Mouse (Mus musculus): ENCODE data around the gene Aff3. TPM values are rescaled to one million over a fixed set of nuclear protein-coding genes. Genes with fewer than 3 reads are reported as not detected.

The Aff3 gene
- total RNA-seq, 2 experiments from 2014 or later: 4.0 to 9.6 TPM

DNA sequence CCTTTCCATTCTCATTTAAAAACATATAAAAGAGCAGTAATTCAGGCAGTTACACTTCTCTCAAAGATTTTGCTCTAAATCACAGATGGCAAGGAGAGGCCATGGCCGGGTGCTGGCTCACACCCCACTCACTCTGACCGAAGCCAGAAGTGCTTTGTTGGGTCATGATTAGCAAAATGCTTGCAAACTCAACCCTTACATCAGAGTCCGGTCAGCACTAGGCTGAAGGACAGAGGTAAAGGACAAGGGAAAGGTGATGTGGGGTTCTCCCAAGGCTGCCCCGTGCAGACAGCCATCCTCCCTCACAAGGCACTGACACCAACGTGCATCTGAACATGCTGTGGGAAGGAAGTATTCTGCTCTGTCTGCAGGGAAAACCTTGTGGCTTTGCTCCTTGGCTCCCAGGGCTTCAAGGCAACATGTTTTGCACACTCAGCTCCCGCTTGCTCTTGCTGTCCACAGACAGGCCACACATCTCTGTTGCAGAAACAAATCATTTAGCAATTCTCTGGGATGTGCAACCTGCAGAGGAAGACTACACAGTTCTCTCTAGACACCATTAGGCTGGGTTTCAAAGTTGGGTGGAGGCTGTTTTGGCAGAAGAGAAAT is 296.6 kb downstream of the Aff3 start:
- no peak for ATAC-seq (replicated peaks; ENCODE audit: low FRiP score, poor library complexity, severe bottlenecking)

DNA sequence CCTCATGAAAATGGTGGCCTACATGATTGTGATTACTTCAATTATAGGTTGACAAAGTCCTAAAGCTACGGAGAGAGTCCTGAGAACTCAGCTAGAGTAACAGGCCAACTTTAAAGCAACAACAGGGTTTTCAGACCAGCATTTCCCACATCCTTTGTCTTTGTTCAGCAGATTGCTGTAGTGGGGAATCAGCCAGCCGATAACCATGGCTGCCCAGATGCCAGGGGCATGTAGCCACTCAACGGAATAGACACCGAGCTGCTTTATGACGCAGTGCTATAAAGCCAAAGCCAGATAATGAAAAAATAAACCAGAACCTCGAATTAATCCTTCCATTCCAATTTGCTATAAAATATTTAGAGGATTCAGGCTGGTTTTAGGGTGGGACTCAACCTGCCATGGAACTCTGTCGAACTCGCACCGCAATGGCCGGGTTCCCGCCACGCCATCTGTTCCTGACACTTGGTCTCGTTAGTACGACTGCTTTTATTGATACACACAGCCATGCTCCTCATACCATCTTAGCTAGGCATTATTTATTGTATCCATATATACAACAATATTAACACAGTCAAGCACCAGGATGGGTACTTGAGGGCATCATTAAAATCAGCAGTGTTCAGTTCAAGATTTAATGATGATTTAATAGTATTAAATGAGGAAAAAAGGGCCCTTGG is 297.2 kb downstream of the Aff3 start:
- no peak for ATAC-seq (replicated peaks; ENCODE audit: low FRiP score, poor library complexity, severe bottlenecking)

DNA sequence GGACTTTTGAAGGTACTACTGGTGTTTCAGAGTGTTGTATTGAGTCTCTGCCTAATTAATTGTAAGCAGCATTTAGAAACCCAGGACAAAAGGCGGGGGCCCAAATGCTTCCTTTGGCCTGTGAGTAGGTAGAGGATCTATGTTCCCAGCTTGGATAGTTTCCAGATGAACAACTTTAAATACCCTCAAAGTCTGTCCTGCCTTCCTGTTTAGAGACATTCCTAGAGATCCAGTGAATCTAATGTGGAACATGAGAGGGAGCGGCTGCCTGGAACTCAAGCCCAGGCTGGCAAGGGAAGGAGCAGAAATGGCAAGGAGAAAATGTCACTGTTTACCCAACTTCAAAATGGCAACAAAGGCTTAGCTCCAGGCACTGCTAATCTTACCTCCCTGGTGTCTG is 300.9 kb downstream of the Aff3 start:
- no peak for ATAC-seq (replicated peaks; ENCODE audit: low FRiP score, poor library complexity, severe bottlenecking)

- no peak for ATAC-seq (replicated peaks; ENCODE audit: low FRiP score, poor library complexity, severe bottlenecking)
Measured at GRCm38 (mm10) chr1:38362275-38362674, 302.5 kb downstream of the Aff3 start.

GRCm38 (mm10) chr1:38358797-38359349 is 305.9 kb downstream of the Aff3 start:
- no peak for ATAC-seq (replicated peaks; ENCODE audit: low FRiP score, poor library complexity, severe bottlenecking)

DNA sequence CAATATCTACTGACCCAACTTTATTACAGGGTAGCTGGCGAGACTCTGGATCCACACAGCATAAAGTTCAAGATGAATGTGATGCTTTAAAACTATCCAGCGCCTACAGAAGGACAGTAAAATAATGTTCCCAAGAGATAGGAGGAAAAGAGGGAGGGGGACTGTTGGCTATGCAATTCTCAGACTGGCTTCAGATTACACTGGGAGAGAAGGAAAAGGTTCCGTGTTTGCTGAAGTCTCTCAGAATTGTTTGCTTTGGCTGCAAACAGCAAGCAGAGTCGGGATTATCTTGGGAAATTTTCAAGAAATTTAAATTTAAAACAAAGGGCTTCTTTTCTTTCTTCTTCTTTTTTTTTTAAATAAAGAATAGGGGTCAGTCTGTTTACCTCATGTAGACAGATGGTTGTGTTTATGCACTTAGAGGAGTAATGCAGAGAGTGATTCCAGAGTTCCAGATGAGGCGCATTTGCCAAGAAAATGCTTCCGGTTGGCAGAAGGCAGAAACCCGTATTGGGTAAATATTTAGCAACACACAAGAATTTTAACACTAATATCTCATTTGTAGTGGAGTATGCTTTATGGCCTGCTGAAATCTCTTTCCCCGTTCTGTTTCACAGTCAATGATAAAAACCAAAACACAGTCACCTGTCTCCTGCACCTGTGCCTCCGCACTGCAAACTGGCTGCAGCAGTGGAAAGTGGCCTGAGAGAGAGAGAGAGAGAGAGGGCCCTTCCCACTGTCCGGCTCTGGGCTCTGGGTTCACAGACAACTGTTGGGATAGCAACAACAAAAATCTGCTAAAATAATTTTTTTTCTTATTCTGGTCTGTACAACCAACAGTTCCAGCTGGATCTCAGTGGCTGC is 306.6 kb downstream of the Aff3 start:
- ATAC-seq (replicated peaks; ENCODE audit: low FRiP score, poor library complexity, severe bottlenecking): no peak

- ATAC-seq (replicated peaks; ENCODE audit: low FRiP score, poor library complexity, severe bottlenecking): no peak
Measured at GRCm38 (mm10) chr1:38354585-38354984, 310.2 kb downstream of the Aff3 start.

GRCm38 (mm10) chr1:38347346-38347745 is 317.4 kb downstream of the Aff3 start:
- no peak for ATAC-seq (replicated peaks; ENCODE audit: low FRiP score, poor library complexity, severe bottlenecking)

DNA sequence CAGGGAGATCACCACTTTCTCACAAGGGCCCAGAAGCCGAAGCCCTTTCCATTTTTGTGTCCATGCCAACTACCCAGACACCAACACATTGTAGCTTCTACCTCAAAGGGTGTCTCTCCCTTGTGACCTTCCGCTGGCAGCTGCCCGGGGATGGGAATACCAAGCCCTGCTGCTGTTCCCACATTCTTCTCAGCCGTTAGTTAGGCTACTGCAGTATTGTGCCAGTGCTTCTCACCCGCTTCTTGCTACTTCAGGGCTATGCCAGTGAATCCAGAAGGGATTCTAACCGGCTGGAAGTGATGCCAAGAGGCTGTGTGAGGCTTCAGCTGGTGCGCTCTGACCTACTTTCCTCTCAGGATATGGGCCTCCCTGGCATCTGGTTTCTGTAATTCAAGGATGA is 330.5 kb downstream of the Aff3 start:
- ATAC-seq (replicated peaks; ENCODE audit: low FRiP score, poor library complexity, severe bottlenecking): no peak

- no peak for ATAC-seq (replicated peaks; ENCODE audit: low FRiP score, poor library complexity, severe bottlenecking)
Measured at GRCm38 (mm10) chr1:38332919-38333318, 331.8 kb downstream of the Aff3 start.

DNA sequence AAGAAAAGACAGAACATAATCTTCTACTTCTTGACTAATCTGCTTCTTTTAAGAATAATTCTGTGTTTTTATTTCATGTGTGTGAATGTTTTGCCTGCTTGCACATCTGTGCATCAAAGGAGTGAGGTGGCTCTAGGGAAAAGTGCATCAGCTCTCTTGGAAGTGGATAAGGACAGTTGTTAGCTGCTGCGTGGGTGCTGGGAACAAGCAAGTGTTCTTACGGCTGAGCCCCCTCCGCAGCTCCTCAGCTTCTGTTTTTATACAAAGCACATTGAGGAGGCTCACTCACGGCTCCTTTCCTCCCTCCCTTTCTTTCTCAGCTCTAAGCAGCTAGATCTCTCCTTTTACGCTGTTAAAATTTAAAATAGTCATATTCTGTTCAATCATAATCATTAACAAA is 340.5 kb downstream of the Aff3 start:
- ATAC-seq (replicated peaks; ENCODE audit: low FRiP score, poor library complexity, severe bottlenecking): no peak

- no peak for ATAC-seq (replicated peaks; ENCODE audit: low FRiP score, poor library complexity, severe bottlenecking)
Measured at GRCm38 (mm10) chr1:38321861-38322260, 342.9 kb downstream of the Aff3 start.

GRCm38 (mm10) chr1:38320971-38321305 is 343.8 kb downstream of the Aff3 start:
- no peak for ATAC-seq (replicated peaks; ENCODE audit: low FRiP score, poor library complexity, severe bottlenecking)

DNA sequence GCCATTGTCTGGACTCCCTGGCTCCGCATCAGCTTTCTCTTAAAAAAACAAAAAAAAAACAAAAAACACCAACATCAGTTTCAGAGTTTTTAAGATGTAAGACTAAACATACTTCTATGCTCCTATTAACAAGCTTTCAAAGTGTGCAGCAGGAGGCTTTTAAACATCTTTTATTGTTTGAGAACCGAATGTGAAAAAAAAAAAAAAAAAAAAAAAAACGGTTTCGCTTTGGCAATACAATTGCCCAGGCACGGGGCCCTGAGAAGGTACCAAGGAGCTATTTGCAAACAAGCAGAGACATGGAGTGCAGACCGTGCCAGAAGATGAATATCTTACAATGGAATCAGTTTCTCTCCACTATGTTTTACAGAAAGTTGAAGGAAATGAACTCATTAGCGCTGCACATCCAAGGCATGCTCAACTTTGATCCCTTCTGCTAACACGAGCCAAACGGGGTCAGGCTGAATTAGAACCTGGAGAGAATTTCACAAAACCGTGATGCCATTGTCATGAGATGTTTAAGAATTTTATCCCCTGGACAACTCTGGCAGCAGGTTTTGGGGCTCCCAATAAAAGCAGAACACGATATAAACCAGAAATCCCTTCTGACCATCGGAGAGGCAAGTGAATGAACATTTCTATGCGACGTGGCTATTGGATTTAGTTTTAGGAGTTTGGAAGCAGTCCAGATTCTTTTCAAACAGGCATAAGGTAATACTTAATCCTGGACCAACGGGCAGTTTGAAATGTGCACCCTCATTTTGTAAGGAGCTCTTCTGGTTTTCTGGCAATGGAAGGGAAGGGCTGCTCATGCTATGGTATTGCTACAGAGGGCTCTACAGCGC is 344.4 kb downstream of the Aff3 start:
- ATAC-seq (replicated peaks; ENCODE audit: low FRiP score, poor library complexity, severe bottlenecking): no peak

- ATAC-seq (replicated peaks; ENCODE audit: low FRiP score, poor library complexity, severe bottlenecking): no peak
Measured at GRCm38 (mm10) chr1:38318614-38319013, 346.1 kb downstream of the Aff3 start.

GRCm38 (mm10) chr1:38315992-38316391 is 348.8 kb downstream of the Aff3 start:
- no peak for ATAC-seq (replicated peaks; ENCODE audit: low FRiP score, poor library complexity, severe bottlenecking)

DNA sequence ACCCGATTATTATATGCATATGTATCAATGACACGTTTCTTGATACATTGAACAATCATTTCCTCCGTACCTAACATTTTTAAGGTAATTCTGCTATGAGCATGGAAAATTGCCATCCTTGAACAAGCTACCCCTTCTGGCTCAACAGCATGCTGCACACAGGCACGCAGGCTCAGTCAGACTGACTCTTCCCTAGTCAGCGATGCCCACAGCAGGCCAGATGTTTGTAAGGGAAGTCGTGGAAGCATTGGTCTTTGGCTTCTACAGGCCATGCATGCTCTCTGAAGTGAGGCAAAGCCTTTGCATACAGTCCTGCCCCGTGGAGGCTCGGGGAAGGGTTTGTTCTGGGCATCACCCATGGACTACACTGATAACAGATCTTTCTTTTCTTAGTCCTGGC is 354.3 kb downstream of the Aff3 start:
- ATAC-seq (replicated peaks; ENCODE audit: low FRiP score, poor library complexity, severe bottlenecking): no peak

DNA sequence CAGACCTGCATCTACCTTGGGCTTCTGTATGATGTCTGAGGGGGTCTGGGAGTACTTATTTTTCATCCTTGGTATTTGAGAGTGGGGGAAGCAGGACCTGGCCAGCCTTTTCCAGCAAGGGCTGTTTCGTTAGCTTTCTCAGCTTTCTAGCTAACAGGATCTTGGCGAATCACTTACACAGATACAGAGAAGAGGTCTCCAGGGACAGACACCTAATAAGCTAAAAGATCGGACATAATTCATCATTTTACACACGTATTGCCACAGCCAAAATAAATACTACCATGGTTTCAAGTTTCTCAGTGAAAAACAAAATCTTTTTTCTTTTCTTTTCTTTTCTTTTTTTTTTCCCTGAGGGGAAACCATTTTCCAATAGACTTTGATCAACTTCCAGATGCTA is 354.7 kb downstream of the Aff3 start:
- no peak for ATAC-seq (replicated peaks; ENCODE audit: low FRiP score, poor library complexity, severe bottlenecking)

- no peak for ATAC-seq (replicated peaks; ENCODE audit: low FRiP score, poor library complexity, severe bottlenecking)
Measured at GRCm38 (mm10) chr1:38309341-38309740, 355.4 kb downstream of the Aff3 start.

- ATAC-seq (replicated peaks; ENCODE audit: low FRiP score, poor library complexity, severe bottlenecking): no peak
Measured at GRCm38 (mm10) chr1:38308705-38308996, 356.1 kb downstream of the Aff3 start.

Data from erythroid progenitor cell, adult 5-6 weeks (primary cell).